Mouse (Mus musculus) mouse trophoblast stem cell (cell line): Measurements from ENCODE around the gene Parp8.

Experiments
- in situ Hi-C, 2 experiments: fragments of 300-500 bp; cut with MseI, MboI; formaldehyde crosslinking; loops; 2 replicates in 1 of 2; 3 replicates in 1 of 2; pipeline ENCODE4 v1.15.1; 2025

Parp8 gene

GRCm38 (mm10) chr13:117025226-117026067 is at the start of gene Parp8:
Parp8 (minus strand) TSS chr13:117025537.
- in situ Hi-C loops, result no loop called here

DNA sequence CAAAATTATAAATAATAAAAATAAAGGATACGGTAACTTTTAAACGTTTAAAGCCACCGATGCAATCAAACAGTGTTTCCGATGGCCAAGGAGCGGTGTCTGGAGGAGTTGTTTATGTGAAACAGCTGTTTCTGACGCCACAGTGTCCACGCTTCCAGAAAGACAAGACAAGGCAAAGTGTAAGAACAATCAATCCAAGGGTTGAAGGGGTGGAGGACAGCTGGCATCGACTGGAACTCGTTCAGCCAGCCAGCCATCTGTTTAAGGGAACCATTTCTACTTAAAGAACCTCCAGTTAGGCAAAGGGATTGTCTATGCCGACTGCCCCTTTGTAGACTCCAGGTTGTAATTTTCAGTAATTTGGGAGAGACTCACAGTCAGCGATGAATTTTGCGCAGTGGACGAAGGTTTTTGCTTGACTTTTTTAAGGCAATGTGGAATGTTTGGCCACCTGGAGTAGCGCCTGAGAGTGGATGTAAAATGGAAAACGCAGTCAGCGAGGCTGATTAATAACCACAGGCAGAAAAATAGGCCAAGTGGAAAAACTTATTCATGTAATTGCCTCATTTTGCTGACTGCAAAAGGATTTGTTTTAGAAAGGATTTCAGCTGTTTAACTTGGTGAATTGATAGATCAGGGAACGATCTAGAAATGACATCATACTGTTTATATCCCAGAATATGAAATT is 37.4 kb upstream of the Parp8 start:
- in situ Hi-C loops, result no loop called here

DNA sequence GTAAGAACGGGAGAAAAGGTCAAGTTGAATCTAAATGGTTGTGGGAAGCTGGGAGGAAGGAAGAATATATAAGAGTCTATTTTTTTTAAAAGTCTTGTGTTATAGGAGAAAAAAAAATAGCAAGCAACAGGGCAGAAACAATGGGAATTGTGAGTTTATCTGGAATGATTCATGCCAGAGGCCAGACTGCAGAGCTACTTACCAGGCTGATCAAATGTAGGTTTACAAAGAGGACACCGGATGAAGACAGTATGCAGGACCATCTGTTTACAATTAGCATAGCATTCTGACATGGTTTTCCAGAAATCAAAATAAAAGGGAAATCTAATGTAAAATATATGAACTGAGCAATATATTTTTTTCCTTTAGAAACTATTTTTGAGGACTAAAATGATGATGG is 31.1 kb upstream of the Parp8 start:
- in situ Hi-C loops, result no loop called here

DNA sequence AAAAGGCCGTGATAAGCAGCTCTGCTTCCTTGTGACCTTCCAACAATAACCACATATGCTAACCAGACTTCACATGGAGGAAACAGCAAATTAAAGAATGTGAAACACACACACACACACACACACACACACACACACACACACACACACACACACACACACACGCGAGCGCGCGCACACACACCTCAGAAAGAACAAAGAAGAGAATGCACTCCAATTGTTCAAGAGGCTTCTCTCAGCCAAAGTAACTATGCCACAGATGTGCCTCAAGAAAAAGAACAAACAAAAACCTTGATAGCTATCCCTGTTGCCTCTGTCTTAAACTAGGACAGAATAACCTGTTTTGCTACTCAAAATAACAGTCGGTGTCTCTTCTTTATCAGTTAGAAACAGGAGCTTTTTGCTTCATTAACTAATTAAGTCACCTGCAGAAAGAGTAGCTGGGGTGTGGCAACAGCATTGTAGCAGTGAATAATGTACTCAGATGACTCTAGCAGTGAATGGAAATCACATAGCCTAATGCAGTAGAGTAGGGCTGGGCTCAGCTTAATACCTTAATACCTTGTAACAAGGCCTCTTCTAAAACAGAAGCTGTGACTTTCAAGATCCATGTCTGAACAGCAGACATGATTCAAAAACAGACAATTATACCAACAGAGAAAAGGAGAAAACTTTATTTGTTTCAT is 29.6 kb upstream of the Parp8 start:
- in situ Hi-C loops, result no loop called here

DNA sequence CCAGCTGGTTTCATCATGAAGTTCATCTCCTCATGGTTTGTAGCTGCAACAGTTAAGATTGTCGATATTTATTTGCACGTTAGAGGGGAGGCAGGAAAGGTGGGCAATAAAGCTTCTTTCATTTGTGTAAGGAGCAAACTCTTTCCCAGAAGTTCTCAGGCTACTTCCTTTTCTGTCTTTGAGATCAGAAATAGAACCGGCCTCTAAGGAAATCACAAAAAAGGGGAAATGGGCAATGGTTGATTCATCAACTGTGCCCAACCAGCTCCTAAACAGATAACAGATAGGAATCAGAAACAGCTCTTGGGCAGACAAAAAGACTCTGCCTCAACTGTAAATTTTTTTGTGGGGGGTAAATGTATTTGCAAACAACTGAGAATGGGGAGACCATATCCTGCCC is 27.4 kb upstream of the Parp8 start:
- in situ Hi-C loops, result no loop called here

DNA sequence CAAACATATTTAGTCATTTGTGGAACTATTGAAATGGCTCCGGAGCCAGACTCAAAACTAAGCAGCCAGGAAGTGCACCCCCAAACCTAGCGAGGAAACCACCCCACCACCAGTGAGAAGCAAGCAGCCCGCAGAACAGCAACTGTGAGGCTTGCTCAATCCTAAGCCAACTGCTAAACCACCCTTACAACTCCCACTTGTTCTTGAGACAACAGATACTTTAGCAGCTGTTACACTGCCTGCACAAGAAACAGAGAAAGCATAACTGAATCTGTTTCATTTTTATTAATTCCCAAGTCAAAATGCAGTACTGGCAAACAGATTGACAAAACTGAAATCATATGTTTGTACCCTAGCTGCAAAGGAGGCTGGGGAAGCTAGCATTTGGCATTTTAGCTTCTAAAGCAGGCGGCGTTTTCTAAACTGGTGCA is 23.2 kb upstream of the Parp8 start:
- in situ Hi-C loops, result no loop called here

GRCm38 (mm10) chr13:117043567-117043966 is 18.2 kb upstream of the Parp8 start:
- in situ Hi-C loops, result no loop called here

DNA sequence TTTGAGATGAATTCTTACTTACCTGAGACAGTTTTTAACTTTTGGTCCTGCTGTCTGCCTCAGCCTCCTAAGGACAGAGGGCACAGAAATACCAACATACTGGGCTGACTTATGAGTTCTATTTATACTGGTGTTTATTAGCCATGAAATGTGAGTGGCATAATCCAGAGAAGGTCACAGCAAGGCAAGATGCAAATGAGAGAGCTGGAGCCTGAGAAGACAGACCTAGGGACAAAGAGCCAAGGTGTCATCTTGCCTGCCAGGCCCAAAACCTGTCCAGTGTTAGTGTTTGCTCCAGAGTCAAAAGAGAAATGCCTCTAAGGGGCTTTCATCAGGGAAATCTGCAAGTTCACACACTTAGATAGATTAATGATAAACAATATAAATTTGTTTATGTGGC is 15.7 kb upstream of the Parp8 start:
- in situ Hi-C loops, result no loop called here

DNA sequence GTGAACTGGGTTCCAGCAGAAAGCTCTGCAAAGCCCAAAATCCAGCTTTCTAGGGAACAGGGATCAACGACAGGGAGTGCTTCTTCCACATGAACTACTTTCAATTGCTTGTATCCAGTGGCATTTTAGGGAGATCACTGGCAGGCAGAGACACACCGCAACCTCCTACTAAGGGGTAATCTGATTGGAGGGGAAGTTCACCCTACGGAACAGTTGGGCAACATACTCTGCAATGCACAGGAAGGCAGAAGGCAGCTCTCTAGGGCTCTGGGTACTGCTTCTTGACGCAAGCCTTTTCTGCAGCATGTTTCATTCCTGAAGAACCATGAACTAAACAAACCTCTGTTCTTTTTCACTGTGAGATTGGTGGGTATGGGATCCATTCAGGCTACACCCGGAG is 10.9 kb upstream of the Parp8 start:
- in situ Hi-C loops, result no loop called here

GRCm38 (mm10) chr13:117035121-117035520 is 9.8 kb upstream of the Parp8 start:
- in situ Hi-C loops, result no loop called here

DNA sequence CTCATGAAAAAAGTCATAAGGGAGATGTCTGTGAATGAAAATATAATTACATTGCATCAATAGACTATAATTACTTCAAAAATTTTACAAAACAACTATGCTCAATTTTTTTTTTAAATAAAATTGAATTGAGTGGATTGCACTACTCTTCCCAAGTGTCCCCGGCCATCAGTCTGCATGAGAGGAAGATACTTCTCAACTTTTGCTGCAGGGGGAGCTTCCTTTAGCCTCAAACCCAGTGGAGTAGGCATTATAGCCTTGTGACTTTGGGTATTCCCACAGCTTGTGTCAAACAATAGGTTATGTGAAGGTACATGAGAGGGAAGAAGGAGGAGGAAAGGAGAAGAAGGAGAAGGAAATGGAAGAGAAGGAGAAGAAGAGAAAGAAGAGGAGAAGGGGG is 9.3 kb upstream of the Parp8 start:
- in situ Hi-C loops, result no loop called here

GRCm38 (mm10) chr13:117033676-117034308 is 8.5 kb upstream of the Parp8 start:
- in situ Hi-C loops, result no loop called here

GRCm38 (mm10) chr13:117032402-117032801 is 7.1 kb upstream of the Parp8 start:
- in situ Hi-C loops, result no loop called here

- in situ Hi-C loops, result no loop called here
Measured at GRCm38 (mm10) chr13:117031546-117031945, 6.2 kb upstream of the Parp8 start.

GRCm38 (mm10) chr13:117028221-117028620 is 2.9 kb upstream of the Parp8 start:
- in situ Hi-C loops, result no loop called here

GRCm38 (mm10) chr13:117027336-117027735 is 2.0 kb upstream of the Parp8 start:
- in situ Hi-C loops, result no loop called here

DNA sequence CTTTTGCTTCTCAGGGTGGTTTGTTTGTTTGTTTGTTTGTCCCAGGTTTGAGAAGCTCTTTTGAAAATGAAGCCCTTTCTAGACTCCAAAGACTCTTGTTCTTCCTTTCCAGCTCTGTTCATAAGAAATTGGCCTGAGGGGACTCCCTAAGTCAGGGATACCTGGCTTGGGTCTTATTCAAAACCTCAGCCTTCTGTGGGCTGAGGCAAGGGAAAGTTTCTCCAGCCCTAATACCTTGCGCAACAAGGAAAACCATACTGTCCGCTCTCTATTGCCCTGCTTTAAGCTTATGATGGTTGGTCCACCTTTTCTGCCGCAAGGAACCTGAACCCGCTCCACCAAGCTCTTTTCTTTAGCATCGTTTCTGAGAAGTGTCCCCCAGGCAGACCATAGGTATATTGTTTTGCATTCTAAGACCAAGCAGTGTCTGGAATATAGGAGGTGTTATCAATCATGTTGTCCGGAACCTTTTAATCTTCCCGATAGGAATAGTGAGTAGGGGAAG is 991 bp upstream of the Parp8 start:
- in situ Hi-C loops, result no loop called here

DNA sequence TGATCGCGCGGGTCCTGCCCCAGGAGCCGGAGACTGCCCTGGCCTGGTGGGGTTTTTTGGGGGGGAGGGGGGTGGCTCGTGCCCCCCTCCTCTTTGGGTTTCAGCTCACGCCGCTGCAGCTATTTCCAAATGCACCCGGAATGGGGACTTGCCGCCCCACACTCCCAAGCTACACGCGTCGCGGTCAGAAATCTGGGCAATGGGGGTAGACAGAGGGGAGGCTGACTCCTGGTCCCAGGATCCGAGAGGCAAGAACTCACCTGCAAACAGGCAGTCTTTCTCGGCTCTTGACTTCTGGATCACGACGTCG is 466 bp downstream of the Parp8 start:
- in situ Hi-C loops, result no loop called here

GRCm38 (mm10) chr13:117024127-117024915 is 1.0 kb downstream of the Parp8 start:
- in situ Hi-C loops, result no loop called here

- in situ Hi-C loops, result no loop called here
Measured at GRCm38 (mm10) chr13:117023346-117024050, 1.8 kb downstream of the Parp8 start.

GRCm38 (mm10) chr13:117020631-117021030 is 4.7 kb downstream of the Parp8 start:
- in situ Hi-C loops, result no loop called here
